9 mouse cellular contexts compared by ENCODE assay signal in the genomic region with DNA sequence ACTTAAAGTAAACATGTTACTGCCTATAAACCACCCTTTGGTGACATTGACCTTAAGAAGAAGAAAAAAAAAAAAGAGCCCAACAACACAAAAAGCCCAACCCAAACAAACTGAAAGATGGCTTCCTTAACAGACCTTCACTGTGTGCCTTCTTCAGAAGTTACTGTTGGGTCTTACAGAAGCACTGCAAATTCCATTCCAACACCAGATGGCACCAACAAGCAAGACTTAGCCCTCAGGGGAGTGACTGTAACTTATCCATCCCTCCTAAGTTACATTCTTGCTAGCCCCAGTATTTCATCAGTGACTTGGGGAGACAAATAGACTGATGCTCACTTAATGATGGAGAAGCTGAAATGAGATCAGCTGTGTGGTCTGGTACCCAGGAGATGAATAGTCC. TPM values are rescaled to one million over a fixed set of nuclear protein-coding genes. Genes with fewer than 3 reads are reported as not detected.
DNase-seq lines count a peak whose midpoint lies in the region; ATAC-seq and TF ChIP-seq lines count a peak whose summit lies in the region.
"Had no signal": no experiment of that assay in that cellular context is flagged by ENCODE, and none has a peak within 500 bp of the region (broad histone marks: within the 10 kb centered on the region; RNA-seq: fewer than 3 reads in every experiment).

No protein-coding gene starts in this region.

- peak; percentile 60 for TF ChIP-seq CTCF in forebrain, postnatal 0 days (IDR thresholded peaks at IDR 0.05; ENCODE audit: low read depth)

- H3K4me3 ChIP-seq in forebrain, postnatal 0 days (ENCODE audit: low read depth, low read length), result no peak overlapping the region
- H3K4me3 ChIP-seq in forebrain, embryonic 12.5 days (replicated peaks), result no peak overlapping the region
- H3K4me3 ChIP-seq in midbrain, embryonic 10.5 days, result no peak overlapping the region
- H3K4me3 ChIP-seq: limb, embryonic 12.5 days had no signal

- no peaks in the 10 kb centered on the region for H3K4me1 ChIP-seq in forebrain, postnatal 0 days (ENCODE audit: insufficient read depth)
- H3K4me1 ChIP-seq in forebrain, embryonic 12.5 days, result peaks cover 4% of the 10 kb centered on the region; the same call in 1 of the 2 replicates
- H3K4me1 ChIP-seq in midbrain, embryonic 10.5 days, result peaks cover 7% of the 10 kb centered on the region; the same call in 1 of the 2 replicates
- H3K4me1 ChIP-seq: limb, embryonic 12.5 days had no signal

- no peak overlapping the region for H3K4me2 ChIP-seq in forebrain, postnatal 0 days (ENCODE audit: low read depth)
- H3K4me2 ChIP-seq in forebrain, embryonic 12.5 days, result no peak overlapping the region
- H3K4me2 ChIP-seq: limb, embryonic 12.5 days had no signal

- peak; percentile 34 for DNase-seq in forebrain, postnatal 0 days
- DNase-seq in ovary, postnatal 14 days (ENCODE audit: low spot score), result peak; percentile 4
- DNase-seq in ovary, postnatal 36 days (ENCODE audit: low spot score), result no peak
- DNase-seq in fibroblast of lung, adult 2 months (ENCODE audit: low read depth), result peak; percentile 32
- no peak for DNase-seq in cerebellum, adult 11 months
- no peak for DNase-seq in midbrain, embryonic 10.5 days (ENCODE audit: low spot score)

- no peaks in the 10 kb centered on the region for H3K9me3 ChIP-seq in forebrain, postnatal 0 days (ENCODE audit: low read length)
- no peaks in the 10 kb centered on the region for H3K9me3 ChIP-seq in forebrain, embryonic 12.5 days
- H3K9me3 ChIP-seq in midbrain, embryonic 10.5 days (replicated peaks), result no peaks in the 10 kb centered on the region
- H3K9me3 ChIP-seq: limb, embryonic 12.5 days had no signal

- H3K36me3 ChIP-seq in forebrain, postnatal 0 days (ENCODE audit: insufficient read depth), result no peaks in the 10 kb centered on the region
- H3K36me3 ChIP-seq in forebrain, embryonic 12.5 days (replicated peaks), result no peaks in the 10 kb centered on the region
- H3K36me3 ChIP-seq in midbrain, embryonic 10.5 days, result no peaks in the 10 kb centered on the region
- H3K36me3 ChIP-seq: limb, embryonic 12.5 days had no signal

- no peak overlapping the region for H3K27ac ChIP-seq in forebrain, postnatal 0 days (ENCODE audit: low read depth, low read length)
- H3K27ac ChIP-seq in forebrain, embryonic 12.5 days, result no peak overlapping the region
- no peak overlapping the region for H3K27ac ChIP-seq in midbrain, embryonic 10.5 days (replicated peaks)
- H3K27ac ChIP-seq: limb, embryonic 12.5 days had no signal

- no peak overlapping the region for H3K9ac ChIP-seq in forebrain, postnatal 0 days
- no peak overlapping the region for H3K9ac ChIP-seq in forebrain, embryonic 12.5 days
- H3K9ac ChIP-seq: limb, embryonic 12.5 days had no signal

- H3K27me3 ChIP-seq in forebrain, postnatal 0 days (ENCODE audit: insufficient read depth, low read length), result no peaks in the 10 kb centered on the region
- H3K27me3 ChIP-seq in forebrain, embryonic 12.5 days, result no peaks in the 10 kb centered on the region
- no peaks in the 10 kb centered on the region for H3K27me3 ChIP-seq in midbrain, embryonic 10.5 days (ENCODE audit: low read depth, poor library complexity, severe bottlenecking)

- ATAC-seq in forebrain, postnatal 0 days, result no peak
- no peak for ATAC-seq in forebrain, embryonic 12.5 days (ENCODE audit: low FRiP score)
- ATAC-seq in neutrophil, adult 5-6 weeks (ENCODE audit: extremely low read depth, insufficient number of reproducible peaks, low FRiP score, poor library complexity, severe bottlenecking), result peak; percentile 41; the same call in 1 of the 2 replicates

RNA-seq across cellular contexts. Expression of gene Lrp11, which starts 11.6 kb away (rescaled TPM):
- total RNA-seq in forebrain, postnatal 0 days (2014; rRNA removed), result 113 and 115 TPM in 2 replicates
- polyA plus RNA-seq in forebrain, postnatal 0 days (2015; fragmentation: Nextera tagmentation; extraction: Ambion mirVana), result 54.4 and 57.8 TPM in 2 replicates
- 20.1 and 25.7 TPM in 2 replicates for polyA plus RNA-seq in forebrain, embryonic 12.5 days (2016; fragmentation: Nextera tagmentation; extraction: Ambion mirVana)
- total RNA-seq in neutrophil, adult 5-6 weeks (2017), result 0.12 and 1.6 TPM in 2 replicates
- 6.9 and 8.8 TPM in 2 replicates for polyA plus RNA-seq in midbrain, embryonic 10.5 days (2016; fragmentation: Nextera tagmentation; extraction: Ambion mirVana)

Comparison
In these comparisons a context has a peak if more than half of its experiments do, and no peak if none do; other contexts are left out.
1. DNase-seq: peak in forebrain, postnatal 0 days (single experiment), ovary, postnatal 14 days (single experiment) and fibroblast of lung, adult 2 months (single experiment); none in ovary, postnatal 36 days (single experiment), cerebellum, adult 11 months (single experiment) and midbrain, embryonic 10.5 days (single experiment).